Mouse (Mus musculus) embryonic stem cell, embryonic (primary cell): Measurements from ENCODE around the gene Ttc16.

Experiments used
- CTCF ChIA-PET, 4 experiments: fragments of 300-600 bp in 2 of 4; fragments of 350-600 bp in 2 of 4; sonication (Branson Sonifier 250); formaldehyde crosslinking; loops; one replicate each; lab custom pipeline; 2022; ENCODE audit warnings: inconsistent platforms in 2 of 4; lab: Charles Lee
- POLR2A ChIA-PET, 4 experiments: fragments of 300-600 bp in 2 of 4; fragments of 350-600 bp in 2 of 4; sonication (Branson Sonifier 250); formaldehyde crosslinking; loops; one replicate each; lab custom pipeline; 2022; ENCODE audit warnings: antibody characterized with exemption in 4 of 4, inconsistent platforms in 1 of 4; lab: Charles Lee

Gene Ttc16

DNA sequence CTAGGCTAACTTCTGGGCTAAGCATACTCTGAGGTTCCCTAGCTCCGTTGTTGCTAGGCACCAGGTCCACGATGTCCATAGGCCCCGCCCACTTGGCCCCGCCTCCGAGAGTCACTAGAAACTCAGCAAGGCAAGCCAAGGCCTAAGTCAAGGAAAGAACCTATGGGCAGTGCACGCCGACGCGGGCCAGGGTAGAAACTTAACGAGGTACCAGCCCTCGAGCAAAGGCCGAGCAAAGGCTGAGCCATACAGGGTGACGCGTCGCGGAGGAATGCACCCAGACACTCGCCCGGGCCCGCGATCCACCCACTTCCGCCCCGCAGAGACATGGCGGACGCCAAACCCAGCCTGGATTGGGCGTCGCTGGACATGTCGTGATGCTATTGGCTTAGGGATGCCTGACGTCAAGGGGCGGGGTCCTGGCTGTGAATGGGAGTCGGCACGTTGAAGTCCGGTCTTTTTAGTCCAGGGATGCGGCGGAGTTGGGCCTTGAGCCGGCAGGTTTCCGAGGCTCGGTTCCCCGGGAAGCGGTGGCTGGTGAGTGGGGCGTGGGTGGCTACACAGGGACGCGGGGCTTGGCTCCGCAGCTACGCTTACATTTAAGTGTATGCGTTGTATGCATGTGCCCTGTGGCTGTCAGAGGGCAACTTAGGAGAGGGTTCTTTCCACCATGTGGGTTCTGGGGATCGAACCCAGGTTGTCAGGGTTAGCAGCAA lies at the start of gene Ttc16, which contains the start of gene Ptrh1:
Gene Ttc16, minus strand, starts transcription at position 275 of the 716 bp plus-strand sequence.
Gene Ptrh1, plus strand, starts transcription at position 428 of the 716 bp plus-strand sequence.
- ChIA-PET CTCF (interaction anchor here in 3 of 4 experiments (0.5 to 2.5 kb wide), 15 partner anchors 11 to 192 kb away, joined by 3 to 7 read pairs (median 4); partner anchors contain the start of gene Tor2a (in 2 of the 3)), POLR2A (interaction anchor here in 3 of 4 experiments (0.5 to 1.8 kb wide), 22 partner anchors 8 to 852 kb away, joined by 3 to 6 read pairs (median 4); partner anchors contain the start of genes Lrsam1 (in 3 of the 3), Rpl12 (in 3 of the 3) and Tor2a (in 1 of the 3))

DNA sequence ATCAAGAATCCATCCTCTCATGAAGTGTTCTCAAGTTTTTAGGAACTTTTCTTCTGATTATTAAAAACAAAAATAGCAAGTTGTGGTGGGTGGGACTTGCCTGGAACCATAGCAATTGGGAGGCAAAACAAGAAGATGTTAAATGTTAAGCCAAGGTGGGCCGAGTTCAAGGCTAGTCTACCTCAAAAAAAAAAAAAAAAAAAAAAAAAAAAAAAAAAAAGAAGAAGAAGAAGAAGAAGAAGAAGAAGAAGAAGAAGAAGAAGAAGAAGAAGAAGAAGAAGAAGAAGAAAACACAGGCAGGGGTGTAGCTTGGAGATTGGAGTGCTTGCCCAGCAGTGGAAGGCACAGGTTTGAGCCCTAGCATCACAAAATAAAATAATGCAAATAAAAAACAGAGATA lies 49.3 kb upstream of the Ttc16 start:
- CTCF ChIA-PET, result interaction anchor here in 2 of 4 experiments (0.7 to 2.1 kb wide), 4 partner anchors 27 to 200 kb away, joined by 3 to 8 read pairs (median 4); no protein-coding TSS in a partner anchor

DNA sequence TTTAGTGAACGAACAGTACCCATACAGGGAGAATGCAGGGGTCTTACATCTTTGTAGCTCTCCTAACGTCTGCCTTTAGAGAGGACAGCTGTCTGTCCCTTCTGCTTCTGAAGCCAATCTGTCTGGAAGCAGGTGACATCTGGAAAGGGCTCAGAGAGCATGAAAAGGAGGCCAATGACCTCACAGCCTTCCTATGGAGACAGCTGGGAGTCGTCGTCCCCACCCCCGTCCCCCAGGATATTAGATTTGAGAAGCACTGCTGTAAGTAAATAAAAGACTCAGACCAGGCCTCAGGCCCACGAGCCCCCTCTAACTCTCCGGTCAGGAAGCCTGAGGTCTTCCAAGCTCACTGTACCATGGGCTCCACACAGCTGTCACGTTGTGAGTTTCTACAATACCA lies 48.7 kb upstream of the Ttc16 start:
- POLR2A ChIA-PET, result interaction anchor here in 1 of 4 experiments (0.5 kb wide), 1 partner anchor 13 kb away, joined by 3 read pairs; no protein-coding TSS in a partner anchor
- CTCF ChIA-PET, result interaction anchor here in 1 of 4 experiments (0.8 to 1.8 kb wide), 3 partner anchors 18 to 30 kb away, joined by 3 to 5 read pairs (median 3); no protein-coding TSS in a partner anchor

More for the DNA sequence above, 49.3 kb upstream of the Ttc16 start:
- POLR2A ChIA-PET, result interaction anchor here in 1 of 4 experiments (0.5 kb wide), 1 partner anchor 12 kb away, joined by 3 read pairs; no protein-coding TSS in a partner anchor

DNA sequence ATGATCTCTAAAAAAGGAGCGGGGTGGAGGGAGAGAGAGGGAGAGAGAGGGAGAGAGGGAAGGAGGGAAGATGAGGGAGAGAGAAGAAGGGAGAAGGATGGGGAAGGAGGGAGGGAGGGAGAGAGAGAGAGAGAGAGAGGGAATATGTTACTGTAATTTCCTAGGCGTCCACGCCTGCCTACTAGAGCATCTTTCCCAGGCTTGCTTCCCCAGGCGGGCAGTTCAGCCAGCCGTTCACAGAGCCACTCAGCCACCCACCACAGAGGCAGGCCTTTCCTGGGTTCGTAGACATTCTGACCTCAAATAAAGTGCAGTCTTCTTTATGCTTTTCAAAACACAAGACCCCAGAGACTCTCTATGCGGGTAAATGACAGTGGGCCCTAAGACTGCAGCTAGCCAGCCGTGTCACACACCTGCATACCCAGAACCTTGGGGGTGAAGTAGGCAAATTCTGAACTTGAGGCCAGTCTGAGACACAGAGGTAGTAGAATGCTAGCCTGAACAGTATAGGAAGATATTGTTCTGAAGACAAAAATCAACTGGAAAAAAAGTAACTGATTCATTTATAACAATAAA lies 48.2 kb upstream of the Ttc16 start:
- CTCF ChIA-PET, result interaction anchor here in 1 of 4 experiments (0.7 to 2.1 kb wide), 6 partner anchors 18 to 104 kb away, joined by 3 to 10 read pairs (median 4); no protein-coding TSS in a partner anchor
- POLR2A ChIA-PET, result interaction anchor here in 1 of 4 experiments (1.2 kb wide), 1 partner anchor 15 kb away, joined by 3 read pairs; no protein-coding TSS in a partner anchor

DNA sequence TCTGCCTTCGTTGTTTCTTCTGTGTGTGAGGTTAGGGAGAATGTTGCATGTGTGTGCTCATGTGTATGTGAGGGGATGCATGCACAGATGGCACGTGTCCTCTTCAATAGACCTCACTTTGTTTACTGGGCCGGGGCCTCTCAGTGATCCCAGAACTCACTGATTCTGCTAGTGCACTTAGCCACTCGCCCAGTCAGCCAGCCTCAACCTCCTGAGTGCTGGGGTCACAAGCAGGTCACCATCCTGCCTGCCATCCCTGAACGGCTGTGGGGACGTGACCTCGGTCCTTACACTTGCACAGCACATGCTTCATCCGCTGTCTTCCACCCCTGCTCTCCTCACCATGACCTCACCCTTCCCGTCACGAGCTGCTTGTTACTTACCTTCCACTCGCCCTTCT lies 47.7 kb upstream of the Ttc16 start:
- POLR2A ChIA-PET, result interaction anchor here in 2 of 4 experiments (0.9 to 1.2 kb wide), 2 partner anchors 15 to 30 kb away, joined by 3 read pairs; no protein-coding TSS in a partner anchor
- CTCF ChIA-PET, result interaction anchor here in 3 of 4 experiments (0.7 to 2.6 kb wide), 11 partner anchors 19 to 309 kb away, joined by 3 to 12 read pairs (median 4); partner anchors contain the start of gene Garnl3 (in 1 of the 3)

DNA sequence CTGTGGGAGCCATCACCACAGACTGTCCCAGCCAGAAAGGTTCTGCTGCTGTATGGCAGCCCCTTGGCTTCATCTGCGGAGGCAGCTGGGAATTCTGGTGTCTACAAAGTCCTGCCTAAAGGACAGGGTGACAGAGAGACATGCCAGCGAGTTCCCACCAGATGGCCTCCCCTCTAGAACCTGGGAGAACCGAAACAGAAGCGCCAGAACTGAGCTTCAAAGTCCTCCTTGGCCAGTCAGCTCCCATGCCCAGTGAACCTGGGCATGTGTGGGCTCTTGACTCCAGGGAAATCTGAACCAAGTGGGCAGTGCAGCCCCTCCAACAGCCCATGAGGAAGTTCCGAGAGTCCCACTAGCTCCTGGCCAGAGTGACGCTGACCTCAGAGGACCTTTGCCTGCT lies 47.2 kb upstream of the Ttc16 start:
- CTCF ChIA-PET, result interaction anchor here (0.7 to 2.6 kb wide), 14 partner anchors 20 to 309 kb away, joined by 3 to 12 read pairs (median 4); partner anchors contain the start of gene Garnl3 (in 1 of the 4)
- POLR2A ChIA-PET, result interaction anchor here in 2 of 4 experiments (0.9 to 1.2 kb wide), 2 partner anchors 16 to 30 kb away, joined by 3 read pairs; no protein-coding TSS in a partner anchor

DNA sequence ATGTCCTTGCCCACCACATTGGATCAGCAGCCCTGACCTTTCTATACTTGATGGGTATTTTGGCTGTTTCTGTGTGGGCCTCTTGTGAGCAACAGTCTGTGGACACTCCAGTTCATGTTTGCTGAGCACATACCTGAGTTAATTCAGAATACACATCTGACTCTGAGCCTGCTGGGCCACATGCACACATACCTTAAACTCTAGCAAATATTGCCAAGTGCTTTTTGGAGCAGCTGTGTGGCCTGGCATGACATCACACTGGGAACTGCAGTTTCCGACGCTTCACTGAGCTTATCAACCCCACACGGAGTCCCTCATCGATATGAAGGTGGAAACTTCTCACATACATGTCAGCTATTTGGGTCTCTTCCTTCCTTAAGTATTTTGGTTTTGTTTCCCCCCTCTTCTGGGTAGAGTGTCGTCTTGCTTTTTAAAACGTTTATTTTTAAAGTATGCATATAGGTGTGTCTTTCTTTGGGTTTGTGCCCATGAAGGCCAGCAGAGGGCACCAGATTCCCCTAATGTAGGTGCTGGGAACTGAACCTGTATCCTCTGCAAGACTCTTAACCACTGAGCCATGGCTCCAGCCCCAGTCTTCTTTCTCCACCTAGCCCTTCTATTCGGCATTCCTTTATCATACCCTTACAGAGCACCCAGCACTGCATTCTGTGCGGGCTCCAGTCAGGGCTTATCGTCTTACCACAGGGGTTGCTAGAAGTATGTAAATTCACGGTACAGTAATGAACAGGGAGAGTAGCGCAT lies 45.8 kb upstream of the Ttc16 start:
- POLR2A ChIA-PET, result interaction anchor here in 1 of 4 experiments (0.8 to 1.7 kb wide), 2 partner anchors 19 to 140 kb away, joined by 3 to 4 read pairs; partner anchors contain the start of genes Lrsam1 and Rpl12
- CTCF ChIA-PET, result interaction anchor here (0.6 to 2.6 kb wide), 21 partner anchors 21 to 509 kb away, joined by 3 to 12 read pairs (median 4); partner anchors contain the start of gene Cfap157 (in 1 of the 4)

DNA sequence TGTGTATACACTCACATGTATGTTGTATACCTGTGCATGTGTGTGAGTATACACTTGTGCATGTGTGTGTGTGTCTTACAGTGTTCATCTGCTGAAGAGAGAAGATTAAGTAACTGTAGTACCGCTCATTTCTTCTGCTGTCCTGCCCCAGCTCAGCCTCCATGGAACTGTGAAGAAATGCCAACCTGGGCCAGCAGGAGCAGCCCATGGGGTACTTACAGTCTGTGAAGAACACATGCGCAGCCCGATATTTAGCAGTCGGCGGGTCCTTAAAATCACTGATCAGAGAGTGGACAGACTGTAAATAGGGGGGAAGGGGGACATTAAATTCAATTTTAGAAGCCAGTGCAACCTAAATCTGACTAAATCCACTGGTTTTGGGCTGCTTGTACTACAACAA lies 42.8 kb upstream of the Ttc16 start:
- ChIA-PET CTCF (interaction anchor here (0.5 to 2.8 kb wide), 8 partner anchors 24 to 94 kb away, joined by 3 to 10 read pairs (median 4); no protein-coding TSS in a partner anchor), POLR2A (interaction anchor here in 2 of 4 experiments (1.1 to 2.0 kb wide), 5 partner anchors 19 to 60 kb away, joined by 3 to 5 read pairs (median 3); no protein-coding TSS in a partner anchor)

DNA sequence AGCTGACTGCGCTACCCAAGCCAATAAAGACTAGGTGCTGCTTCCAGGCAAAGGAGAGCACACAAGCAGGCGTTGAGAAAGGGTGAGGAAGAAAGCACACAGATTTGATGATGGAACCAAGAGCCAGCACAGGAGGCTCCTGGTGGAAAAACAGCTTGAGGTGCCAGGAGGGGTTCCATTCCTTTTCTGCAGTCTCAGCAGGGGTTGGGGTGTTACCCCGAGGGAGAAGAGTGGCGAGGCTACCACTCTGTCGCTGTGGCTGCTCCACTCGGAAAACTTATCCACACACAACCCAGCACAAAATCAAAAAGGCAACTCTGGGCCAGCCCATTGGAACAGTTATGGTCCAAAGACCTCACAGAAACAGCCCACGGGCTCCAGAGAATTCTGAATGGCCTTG lies 42.2 kb upstream of the Ttc16 start:
- ChIA-PET CTCF (interaction anchor here in 3 of 4 experiments (0.7 to 2.8 kb wide), 8 partner anchors 25 to 1434 kb away, joined by 3 to 10 read pairs (median 5); no protein-coding TSS in a partner anchor), POLR2A (interaction anchor here in 3 of 4 experiments (0.7 to 1.4 kb wide), 6 partner anchors 18 to 181 kb away, joined by 3 read pairs; partner anchors contain the start of genes Lrsam1 (in 1 of the 3) and Rpl12 (in 1 of the 3))

DNA sequence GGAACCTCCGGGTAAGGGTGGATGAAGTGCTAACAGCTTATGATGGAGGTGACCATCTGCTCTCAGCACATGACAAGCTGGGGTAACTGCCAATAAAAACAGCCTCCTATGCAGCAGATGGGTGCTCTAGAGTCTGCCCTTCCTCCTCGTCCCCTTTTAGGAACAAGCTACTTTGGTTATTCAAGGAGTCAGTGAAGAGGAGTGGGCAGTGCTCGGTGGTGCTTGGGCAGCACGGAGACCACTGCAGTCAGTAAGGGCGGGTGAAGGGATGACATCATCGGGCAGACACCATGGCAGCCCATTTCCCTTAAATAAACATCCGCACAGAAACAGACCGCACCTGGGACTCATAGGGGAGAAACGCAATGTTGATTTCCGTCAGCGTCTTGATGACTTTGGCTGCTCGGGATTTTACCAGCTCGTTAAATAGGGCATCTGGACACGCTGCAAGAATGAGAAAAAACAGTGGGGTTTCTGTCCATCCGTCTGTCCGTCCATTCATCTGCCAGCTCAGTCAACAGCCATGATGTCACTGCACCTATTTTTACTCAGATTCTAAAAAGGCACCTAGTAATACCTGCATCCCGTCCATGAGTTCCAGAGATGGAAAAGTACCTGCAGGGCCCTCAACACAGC lies 41.6 kb upstream of the Ttc16 start:
- CTCF ChIA-PET, result interaction anchor here (0.7 to 2.8 kb wide), 11 partner anchors 25 to 1434 kb away, joined by 3 to 10 read pairs (median 3); no protein-coding TSS in a partner anchor
- POLR2A ChIA-PET, result interaction anchor here in 3 of 4 experiments (0.7 to 1.4 kb wide), 9 partner anchors 15 to 180 kb away, joined by 3 to 5 read pairs (median 3); partner anchors contain the start of genes Lrsam1 (in 2 of the 3) and Rpl12 (in 2 of the 3)

DNA sequence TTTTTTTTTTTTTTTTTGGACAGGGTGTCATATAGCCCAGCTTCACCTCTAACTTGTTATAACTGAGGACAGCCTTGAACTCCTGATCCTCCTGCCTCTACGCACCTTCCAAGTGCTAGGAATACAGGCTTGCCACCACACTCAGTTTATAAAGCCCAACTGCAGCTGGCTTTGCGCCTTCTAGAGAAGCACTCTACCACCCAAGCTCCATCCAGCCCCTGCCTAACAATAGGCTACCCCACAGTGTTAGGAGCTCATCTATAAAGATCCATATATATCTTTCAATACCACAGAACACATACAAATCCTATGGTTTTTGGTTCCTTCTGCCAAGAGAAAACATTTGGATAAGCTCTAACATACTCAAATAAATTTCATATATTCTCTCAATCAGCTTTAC lies 41.1 kb upstream of the Ttc16 start:
- POLR2A ChIA-PET, result interaction anchor here in 2 of 4 experiments (0.8 to 1.4 kb wide), 8 partner anchors 11 to 150 kb away, joined by 3 to 5 read pairs (median 3); partner anchors contain the start of genes Lrsam1 (in 2 of the 2) and Rpl12 (in 2 of the 2)
- CTCF ChIA-PET, result interaction anchor here (0.7 to 2.8 kb wide), 9 partner anchors 26 to 244 kb away, joined by 3 to 10 read pairs (median 3); no protein-coding TSS in a partner anchor

DNA sequence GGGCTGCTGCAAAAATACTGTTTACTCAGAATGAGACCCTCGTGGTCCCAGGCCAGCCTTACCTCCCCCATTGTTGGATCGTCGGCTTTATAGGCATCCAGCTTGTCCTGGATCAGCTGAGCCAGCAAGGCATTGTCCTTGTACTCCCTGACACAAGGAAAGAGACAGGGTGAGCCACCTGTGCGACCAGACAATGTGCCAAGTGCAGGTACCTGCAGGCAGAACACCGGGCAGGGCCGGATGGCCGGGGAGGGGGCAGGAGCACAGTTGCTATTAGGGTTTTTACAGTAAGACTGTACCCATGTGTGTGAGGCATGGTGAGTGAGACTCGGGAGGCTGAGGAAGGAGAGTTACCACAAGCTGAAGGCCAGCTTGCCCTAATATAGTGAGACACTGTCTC lies 36.5 kb upstream of the Ttc16 start:
- CTCF ChIA-PET, result interaction anchor here (0.5 to 1.6 kb wide), 6 partner anchors 30 to 116 kb away, joined by 3 to 10 read pairs (median 4); no protein-coding TSS in a partner anchor
- POLR2A ChIA-PET, result interaction anchor here in 1 of 4 experiments (1.2 to 1.5 kb wide), 2 partner anchors 19 to 150 kb away, joined by 3 to 4 read pairs; partner anchors contain the start of genes Lrsam1 and Rpl12

DNA sequence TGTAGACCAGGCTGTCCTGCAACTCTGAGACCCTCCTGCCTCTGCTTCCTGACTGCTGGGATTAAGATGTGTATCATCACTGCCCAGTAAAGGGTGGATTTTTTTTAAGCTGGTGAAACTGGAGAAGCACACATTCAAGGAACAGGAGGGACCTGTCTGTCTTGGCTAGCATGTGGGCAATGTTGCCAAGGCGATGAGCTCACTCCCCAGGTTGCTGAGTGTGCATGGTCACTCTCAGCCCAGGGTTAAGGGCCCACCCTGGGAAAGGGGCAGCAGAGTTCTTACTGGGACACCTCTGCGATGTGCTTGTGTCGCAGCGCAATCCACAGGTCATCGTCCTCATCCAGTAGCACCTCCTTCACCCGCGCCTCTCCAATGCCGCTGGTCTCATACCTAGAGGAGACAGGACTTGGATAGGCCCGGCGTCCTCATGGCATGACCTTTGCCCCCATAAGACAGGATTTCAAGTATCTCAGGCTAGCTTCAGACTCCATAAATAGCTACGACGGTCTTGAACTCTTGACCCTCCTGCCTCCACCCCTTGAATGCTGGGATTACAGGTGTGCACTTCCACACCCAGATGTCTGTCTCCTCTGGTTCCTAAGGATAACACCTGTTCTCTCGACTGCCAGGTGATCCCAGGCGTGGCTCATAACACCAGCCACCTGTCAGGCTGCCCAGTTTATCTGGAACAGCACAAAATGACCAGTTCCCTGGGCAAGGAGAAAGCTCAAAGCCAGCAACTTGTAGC lies 33.6 kb upstream of the Ttc16 start:
- CTCF ChIA-PET, result interaction anchor here in 2 of 4 experiments (1.0 to 1.7 kb wide), 6 partner anchors 34 to 120 kb away, joined by 3 to 6 read pairs (median 3); no protein-coding TSS in a partner anchor
- POLR2A ChIA-PET, result interaction anchor here in 3 of 4 experiments (0.6 to 1.5 kb wide), 4 partner anchors 12 to 123 kb away, joined by 3 read pairs; no protein-coding TSS in a partner anchor

DNA sequence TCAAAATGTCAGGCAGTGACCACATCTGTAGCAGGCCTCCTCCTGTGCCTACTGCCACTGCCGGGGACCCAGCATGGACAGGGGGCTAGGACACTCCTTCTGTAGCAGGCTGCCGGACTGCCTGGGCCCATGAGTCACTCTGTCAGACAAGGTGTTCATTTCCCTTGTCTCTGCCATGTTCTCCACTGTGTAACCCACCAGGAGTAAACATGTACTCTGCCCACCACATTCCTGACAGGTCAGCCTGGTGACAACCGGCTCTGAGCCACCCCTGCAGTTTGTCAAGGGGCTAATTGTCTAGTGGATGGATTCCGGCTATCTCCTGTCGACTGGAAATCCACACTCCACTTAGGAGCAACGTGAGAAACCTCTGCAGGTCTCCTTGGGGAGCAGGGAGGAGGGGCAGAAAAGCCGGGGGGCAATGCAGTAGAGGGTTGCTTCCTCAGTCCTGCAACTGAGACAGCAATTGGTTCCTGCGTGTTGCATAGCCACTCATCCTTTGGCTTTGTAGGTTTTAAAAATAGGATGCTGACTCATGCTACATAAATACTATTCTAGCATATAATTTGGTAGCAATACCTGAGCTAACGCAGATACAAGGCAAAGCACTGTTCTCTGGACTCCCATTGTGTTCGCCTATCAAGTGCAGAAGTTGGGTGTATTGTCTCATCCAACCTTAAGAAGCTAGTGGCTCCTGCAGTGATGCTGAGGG lies 23.0 kb upstream of the Ttc16 start:
- CTCF ChIA-PET, result interaction anchor here (0.6 to 1.5 kb wide), 6 partner anchors 11 to 130 kb away, joined by 3 to 5 read pairs (median 3); no protein-coding TSS in a partner anchor
- POLR2A ChIA-PET, result interaction anchor here in 1 of 4 experiments (0.9 to 1.6 kb wide), 3 partner anchors 9 to 130 kb away, joined by 3 to 5 read pairs (median 3); no protein-coding TSS in a partner anchor
